Mouse (Mus musculus): ENCODE results near the gene Cenps. TPM values are rescaled to one million over a fixed set of nuclear protein-coding genes. Genes with fewer than 3 reads are reported as not detected.
"Not testable (repeated sequence)": the region's sequence is repeated elsewhere in the genome, so short reads cannot be mapped to it uniquely, and the experiment has no call there.

Cenps gene
- 10 to 100 TPM; 26.1 to 32.4 TPM for total RNA-seq (2021)

DNA sequence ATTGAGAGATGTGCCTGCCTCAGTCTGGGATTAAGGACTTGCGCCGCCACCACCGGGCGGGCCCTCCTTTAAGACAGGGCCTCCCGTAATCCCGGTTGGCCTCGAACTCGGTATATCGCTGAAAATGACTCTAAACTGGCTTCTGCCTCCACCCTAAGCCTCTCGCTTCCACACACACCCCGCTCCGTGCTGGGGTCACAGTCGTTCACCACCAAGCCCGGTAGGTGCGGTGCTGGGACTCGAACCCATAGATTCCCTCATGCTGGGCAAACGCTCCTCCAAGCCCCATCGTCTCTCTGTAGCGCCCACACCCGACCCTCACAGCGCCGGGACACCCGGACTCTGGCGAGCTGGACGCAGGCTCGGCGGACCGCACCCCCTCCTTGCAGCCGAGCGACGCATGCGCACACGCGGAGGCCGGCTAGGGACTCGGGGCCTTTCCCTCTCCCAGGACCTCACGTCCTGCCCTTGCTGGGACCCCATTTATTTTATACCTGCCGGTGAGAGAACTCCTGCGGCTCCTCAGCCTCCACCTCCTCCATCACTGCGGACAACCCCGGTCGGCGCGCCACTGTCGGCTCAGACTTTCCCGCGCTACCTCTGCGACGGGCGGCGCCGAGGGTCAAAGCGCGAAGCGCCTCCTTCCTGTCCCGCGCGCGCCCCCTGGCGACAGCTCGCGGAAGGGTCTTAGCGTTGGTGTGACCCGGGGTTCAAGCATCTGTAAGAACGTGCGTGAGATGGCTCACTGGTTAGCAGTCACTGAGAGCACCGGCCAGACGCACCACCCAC lies at the start of gene Cenps:
Cenps (minus strand) TSS at position 648 of the 789 bp plus-strand sequence.
- intact Hi-C loops (cut with DNase I) = no loop called here
- peak; percentile 78 to 95 for DNase-seq (ENCODE audit: extremely low spot score in 1 of 2, low spot score in 2 of 2)

DNA sequence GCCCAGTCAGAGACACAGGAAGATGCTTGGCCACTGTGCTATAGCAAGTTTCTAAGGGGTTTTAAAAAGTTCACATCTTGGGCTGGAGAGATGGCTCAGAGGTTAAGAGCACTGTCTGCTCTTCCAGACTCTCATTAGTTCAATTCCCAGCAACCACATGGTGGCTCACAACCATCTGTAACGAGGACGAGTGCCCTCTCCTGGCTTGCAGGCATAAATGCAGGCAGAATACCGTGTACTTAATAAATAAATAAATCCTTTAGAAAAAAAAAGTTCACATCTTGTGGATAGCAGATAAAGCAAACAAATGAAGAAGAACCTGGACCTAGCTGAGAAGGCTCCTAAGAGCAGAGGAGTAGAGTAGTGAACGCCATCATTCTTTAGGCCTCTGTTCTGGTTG lies 45.3 kb upstream of the Cenps start:
- intact Hi-C loops (cut with DNase I) = no loop called here

DNA sequence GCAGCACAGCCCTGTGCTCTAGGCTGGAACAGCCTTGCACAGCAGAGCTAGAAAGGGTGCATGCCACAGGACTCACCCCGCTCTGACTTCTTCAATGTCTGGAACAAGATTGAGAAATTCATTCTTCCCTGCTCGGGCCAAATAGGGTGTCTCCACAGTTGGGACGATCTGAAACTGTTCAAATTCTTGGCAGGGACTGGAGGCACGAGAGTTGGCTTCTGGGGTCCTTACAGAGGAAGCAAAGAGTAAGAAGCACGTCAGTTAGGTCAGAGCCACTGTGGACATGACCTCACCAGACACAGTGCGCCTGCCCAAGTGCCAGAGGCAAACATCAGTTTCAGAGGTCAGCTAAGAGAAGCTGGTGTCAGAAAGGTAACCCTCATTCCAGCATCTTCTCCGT lies 44.8 kb upstream of the Cenps start:
- intact Hi-C loops (cut with DNase I) = no loop called here
- no peak for DNase-seq (ENCODE audit: extremely low spot score in 1 of 2, low spot score in 2 of 2)

More for the DNA sequence above, 45.3 kb upstream of the Cenps start:
- DNase-seq (ENCODE audit: extremely low spot score in 1 of 2, low spot score in 2 of 2) = no peak

DNA sequence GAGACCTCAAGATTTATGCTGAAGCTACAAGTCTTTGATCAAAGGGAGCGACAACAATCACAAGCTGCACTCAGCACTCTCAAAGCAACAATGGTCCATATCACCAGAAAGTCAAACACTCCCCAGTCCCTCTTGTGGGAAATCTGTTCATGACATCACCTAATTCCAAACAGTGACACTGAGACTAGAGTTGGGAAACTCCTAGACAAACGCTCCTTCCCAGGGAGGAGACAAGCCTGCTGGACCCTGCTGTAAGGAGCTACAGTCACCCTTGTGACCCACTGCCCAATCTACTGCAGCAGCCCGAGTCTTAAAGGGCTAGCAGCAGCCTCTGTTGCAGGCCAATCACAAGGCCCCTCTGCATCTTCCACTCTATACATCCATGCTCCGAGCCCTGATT lies 42.1 kb upstream of the Cenps start:
- no peak for DNase-seq (ENCODE audit: extremely low spot score in 1 of 2, low spot score in 2 of 2)
- intact Hi-C loops (cut with DNase I) = no loop called here

DNA sequence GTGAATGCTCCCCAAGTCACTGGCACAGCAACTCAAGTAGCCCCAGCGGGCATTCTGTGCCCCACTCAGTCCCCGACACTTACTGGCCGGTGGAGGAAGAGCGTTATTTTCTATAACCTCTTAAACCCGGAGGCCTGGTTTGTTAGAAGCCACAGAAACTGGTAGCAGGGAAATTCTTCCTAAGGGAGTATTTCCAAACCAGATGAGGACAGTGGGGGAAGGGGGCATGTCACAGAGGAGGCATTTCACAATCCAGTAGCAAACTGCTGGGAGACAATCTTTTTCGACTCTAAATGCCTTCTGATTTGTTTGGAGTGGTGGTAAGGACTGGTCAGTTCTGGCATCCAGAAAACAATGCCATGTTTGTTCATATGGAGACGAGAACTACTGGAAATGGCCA lies 41.7 kb upstream of the Cenps start:
- DNase-seq (ENCODE audit: extremely low spot score in 1 of 2, low spot score in 2 of 2) = no peak
- intact Hi-C loops (cut with DNase I) = no loop called here

DNA sequence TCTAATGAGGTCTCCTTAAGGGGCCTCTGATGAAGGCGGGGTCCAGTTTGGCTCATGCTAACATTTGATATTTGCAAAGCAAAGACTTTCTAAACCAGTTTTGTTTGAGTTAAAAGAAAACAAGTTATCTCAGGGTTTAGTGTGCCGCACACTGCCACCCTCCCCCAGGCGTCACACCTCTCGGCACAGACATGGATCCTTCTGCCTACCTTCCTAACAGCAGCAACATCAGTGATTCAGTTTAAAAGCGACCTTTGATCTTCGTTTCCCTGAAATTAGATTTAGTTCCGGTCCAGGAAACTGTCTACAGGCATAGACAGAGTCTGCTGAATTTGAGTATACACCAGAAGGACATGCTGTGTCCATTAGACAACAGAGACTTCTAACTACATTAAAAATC lies 40.9 kb upstream of the Cenps start:
- intact Hi-C loops (cut with DNase I) = no loop called here
- no peak for DNase-seq (ENCODE audit: extremely low spot score in 1 of 2, low spot score in 2 of 2)

DNA sequence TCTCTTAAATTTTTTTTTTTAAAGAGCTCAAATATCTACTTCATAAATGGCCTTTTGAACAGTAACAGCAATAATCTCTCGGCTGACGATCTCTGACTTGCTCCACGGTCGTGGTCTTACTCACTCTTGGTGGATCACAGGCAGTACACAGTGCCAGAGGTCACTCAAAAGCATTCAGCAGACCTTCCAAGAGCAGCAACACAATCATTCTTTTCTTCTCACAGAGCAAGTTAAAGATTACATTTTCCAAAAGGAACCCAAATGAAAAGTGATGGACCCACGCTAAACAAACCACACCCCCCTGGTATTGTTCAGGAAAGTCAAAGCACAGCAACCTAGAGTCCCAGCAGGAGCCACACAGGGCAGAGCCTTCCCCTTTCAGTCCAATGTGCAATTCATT lies 39.6 kb upstream of the Cenps start:
- no peak for DNase-seq (ENCODE audit: extremely low spot score in 1 of 2, low spot score in 2 of 2)
- intact Hi-C loops (cut with DNase I) = no loop called here

DNA sequence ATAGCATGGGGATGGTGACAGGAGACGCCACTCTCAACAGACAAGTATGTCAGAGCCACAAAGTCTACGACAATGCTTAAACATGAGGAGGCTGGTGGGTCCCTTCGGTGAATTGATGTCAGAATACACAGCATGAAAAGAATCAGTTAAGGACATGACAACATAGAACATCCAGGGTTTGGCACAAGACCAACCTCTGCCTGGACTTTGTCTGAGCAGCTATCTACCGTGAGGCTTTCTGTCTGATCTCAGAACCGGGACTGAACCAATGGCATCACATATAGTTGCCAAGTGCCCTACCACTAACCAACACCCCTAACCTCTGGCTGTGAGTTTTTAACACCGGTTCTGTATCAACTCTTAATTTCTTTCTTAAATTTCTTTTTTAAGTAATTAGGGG lies 39.2 kb upstream of the Cenps start:
- intact Hi-C loops (cut with DNase I) = no loop called here
- DNase-seq (ENCODE audit: extremely low spot score in 1 of 2, low spot score in 2 of 2) = no peak

DNA sequence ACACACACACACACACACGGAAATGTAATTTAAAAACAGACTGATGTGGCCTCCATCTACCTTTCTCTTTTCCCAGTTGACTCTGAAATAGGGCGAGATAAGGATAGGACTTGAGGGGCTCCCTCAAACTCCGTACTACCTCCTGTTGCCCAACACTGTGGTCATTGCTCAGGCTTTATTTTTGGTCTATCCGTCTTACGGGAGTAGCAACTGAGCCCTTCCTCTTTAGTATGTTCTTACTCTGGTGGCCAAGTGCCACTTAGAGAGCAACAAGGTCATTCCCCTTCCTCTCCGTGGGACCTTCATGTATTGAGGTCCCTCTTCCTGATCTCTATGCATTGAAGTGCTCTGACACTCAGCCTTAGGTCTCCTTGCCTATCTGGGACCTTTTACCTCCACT lies 36.2 kb upstream of the Cenps start:
- intact Hi-C loops (cut with DNase I) = no loop called here
- DNase-seq (ENCODE audit: extremely low spot score in 1 of 2, low spot score in 2 of 2) = no peak

DNA sequence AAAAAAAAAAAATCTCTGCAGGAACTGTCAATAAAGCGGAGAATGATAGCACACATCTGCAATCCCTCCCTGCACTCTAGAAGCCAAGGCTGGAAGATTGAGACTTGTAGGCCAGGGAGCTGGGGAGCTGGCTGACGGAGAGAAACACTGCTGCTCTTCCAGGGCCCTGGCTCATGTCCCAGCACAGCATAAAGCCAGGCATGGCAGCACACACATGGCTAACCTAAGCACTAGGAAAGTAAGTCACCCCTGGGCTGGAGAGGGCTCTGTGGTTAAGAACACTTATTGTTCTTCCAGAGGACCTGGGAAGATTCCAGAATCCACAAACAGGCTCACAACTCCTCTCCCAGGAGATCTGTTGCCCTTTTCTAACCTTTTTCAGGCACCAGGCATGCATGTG lies 35.2 kb upstream of the Cenps start:
- intact Hi-C loops (cut with DNase I) = no loop called here
- no peak for DNase-seq (ENCODE audit: extremely low spot score in 1 of 2, low spot score in 2 of 2)

DNA sequence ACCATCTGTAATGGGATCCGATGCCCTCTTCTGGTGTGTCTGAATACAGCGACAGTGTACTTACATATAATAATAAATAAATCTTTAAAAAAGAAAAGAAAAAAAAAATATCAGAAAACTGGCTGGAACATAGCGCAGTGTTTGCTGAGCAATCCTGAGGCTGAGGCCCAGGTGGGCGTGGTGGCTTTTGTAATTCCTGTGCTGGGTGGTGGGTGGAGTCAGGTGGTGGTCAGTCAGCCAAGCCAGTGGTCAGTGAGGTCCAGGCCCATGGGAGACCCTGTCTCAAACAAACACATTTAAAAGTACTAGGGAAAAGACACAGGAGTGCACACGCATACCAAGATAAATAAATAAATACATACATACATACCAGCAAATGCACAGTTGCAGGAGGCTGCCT lies 34.7 kb upstream of the Cenps start:
- no peak for DNase-seq (ENCODE audit: extremely low spot score in 1 of 2, low spot score in 2 of 2)
- intact Hi-C loops (cut with DNase I) = no loop called here

DNA sequence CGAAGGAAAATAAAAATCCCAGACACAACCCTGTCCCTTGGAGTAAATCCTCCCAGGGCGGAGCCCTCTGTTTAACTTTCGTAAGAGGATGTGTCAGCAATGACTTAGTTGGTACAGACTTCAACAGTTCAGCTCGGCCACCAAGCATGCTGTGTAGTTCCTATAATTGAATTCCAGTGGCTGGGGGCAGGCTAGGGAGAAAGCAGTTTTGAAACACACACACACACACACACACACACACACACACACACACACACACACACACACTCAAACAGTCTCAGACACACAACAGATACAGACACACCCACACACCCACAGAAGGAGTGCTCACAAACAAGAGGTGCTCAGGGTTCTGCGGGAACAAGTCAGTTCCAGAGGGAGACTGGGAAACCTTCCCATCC lies 34.2 kb upstream of the Cenps start:
- intact Hi-C loops (cut with DNase I) = no loop called here
- DNase-seq (ENCODE audit: extremely low spot score in 1 of 2, low spot score in 2 of 2) = no peak

DNA sequence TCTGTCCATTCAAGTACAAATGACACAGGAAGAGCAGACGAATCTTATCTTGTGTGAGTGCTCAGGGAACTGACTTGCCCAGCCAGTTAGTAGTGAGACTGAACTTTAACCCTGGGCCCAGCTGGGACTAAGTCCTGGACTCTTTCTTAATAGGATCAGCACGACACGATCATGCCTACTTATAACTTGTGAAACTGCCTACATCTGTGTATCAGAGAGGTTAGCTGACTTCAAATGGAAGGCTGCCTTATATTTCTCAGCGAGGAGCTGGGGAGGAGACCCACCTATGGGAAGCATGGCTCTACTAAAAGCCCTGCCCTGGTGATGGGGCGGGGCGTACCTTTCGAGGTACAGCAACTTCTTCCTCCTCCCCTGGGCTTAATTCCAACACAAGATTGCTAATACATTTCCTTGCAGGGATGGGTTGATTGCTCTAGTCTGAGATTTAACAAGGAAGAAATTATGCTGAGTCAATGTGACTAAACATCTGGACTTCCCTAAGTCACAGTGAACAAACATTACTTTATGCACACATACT lies 33.0 kb upstream of the Cenps start:
- no peak for DNase-seq (ENCODE audit: extremely low spot score in 1 of 2, low spot score in 2 of 2)
- intact Hi-C loops (cut with DNase I) = no loop called here

DNA sequence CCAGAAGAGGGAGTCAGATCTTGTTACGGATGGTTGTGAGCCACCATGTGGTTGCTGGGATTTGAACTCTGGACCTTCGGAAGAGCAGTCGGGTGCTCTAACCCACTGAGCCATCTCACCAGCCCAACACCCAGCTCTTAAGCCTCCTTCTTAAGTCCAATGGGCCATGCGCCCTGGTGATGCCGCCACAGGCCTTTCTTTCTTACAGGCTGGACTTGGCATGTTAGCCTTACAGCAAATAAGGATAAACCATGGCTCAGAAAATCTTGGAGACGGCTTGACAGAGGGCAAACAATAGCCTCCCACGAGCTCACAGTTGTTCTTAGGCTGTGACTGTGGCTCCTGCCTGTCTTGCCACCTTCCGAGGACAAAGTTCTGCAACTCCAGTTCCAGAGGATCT lies 32.5 kb upstream of the Cenps start:
- DNase-seq (ENCODE audit: extremely low spot score in 1 of 2, low spot score in 2 of 2); intact Hi-C loops (cut with DNase I): not testable (repeated sequence)

DNA sequence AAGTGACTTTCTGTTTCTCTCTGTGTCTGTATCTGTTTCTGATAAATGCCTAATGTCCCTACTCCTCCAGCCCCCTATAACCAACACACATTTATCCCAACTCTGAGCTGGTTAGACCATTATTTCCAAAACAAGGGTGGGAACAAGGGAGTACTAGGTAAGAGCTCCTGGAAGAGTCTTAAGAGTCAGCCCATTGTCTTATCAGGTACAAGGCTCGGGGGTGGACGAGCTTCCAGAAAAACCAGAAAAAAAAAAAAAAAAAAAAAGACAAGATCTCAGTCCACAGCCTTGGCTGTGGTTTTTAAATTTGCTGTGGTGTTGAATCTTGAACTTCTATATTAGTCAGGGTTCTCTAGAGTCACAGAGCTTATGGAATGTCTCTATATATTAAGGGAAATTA lies 30.6 kb upstream of the Cenps start:
- intact Hi-C loops (cut with DNase I) = no loop called here
- DNase-seq (ENCODE audit: extremely low spot score in 1 of 2, low spot score in 2 of 2) = no peak

DNA sequence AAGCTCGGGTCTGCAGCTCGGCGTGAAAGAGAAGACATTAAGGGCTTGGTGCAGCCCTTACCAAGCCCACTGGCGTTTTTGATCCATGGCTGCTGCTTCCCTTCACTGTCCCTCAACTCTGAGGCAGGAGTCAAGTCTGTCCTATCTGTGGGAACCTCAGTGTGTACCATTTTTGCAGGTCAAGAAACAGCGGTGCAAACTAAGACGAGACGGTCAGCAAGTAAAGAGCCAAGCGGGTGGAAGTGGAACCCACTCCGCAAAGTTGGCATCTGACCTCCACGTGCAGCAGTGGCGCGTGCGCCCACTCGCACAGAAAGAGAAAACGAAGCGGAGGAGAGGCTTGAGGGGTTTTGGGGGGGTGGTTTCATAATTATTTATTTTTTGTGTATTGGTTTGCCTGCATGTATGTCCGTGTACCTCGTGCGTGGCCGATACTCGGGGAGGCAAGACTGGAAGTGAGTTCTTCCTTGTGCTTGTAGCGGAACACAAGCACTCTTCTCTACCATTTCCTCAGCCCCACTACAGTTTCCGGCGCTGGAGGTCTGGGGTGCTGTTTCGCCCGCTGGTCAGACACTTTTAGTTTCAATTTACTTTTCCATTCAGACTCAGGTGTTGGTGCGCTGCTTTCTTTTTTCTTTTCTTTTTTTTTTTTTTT lies 29.7 kb upstream of the Cenps start:
- intact Hi-C loops (cut with DNase I) = no loop called here
- no peak for DNase-seq (ENCODE audit: extremely low spot score in 1 of 2, low spot score in 2 of 2)

DNA sequence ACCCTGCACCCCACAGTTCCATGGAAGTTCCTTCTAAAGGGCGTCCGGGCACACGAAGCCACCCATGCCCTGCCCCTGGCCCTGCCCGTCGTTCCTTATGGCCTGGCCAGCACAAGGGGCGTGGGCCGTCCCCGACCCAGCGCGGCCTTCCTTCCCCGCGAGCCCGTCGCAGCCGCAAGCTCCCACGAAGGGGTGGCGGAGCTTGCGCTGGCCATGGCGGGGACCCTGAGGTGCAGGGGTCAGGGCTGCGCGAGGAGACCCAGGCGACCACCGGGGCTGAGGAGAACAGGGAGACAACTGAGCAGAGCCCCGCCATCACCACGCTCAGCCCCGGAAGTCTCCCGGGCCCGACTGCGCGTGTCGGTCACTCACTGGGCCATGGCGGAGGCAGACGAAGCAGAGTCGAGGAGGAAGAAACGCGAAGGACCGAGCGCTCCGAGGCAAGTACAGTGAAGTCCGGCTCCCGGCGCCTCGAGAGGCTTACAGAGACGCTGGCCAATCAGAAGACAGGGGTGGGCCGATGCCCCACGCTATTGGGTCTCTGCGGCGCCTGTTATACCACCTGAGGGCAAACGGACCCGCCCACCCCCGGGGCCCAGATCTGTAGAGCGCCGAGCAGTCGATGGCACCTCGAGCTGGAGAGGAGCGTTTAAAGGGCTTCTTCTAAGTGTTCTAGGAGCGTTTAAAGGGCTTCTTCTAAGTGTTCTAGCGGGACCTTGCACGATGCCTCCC lies 29.0 kb upstream of the Cenps start, which contains the start of gene Pgd:
Pgd (minus strand) TSS at position 557 of the 732 bp plus-strand sequence.
- peak; percentile 97 to 98 for DNase-seq (ENCODE audit: extremely low spot score in 1 of 2, low spot score in 2 of 2)
- intact Hi-C loops (cut with DNase I) = no loop called here

DNA sequence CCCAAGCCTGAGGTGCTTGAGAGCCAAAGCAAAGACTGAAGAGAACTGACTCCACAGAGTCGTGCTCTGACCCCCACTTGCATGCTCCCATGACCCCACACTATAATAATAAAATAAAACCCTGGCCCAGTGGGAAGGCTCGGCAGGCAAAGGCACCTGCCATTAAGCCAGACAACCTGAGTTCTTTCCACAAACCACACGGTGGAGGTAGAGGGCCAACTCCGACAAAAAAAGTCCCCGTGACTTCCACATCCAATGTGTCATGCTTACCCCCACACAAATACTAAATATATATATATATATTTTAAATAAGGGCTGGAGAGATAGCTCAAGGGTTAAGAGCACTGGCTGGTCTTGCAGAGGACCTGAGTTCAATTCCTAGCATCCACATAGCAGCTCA lies 26.7 kb upstream of the Cenps start:
- DNase-seq (ENCODE audit: extremely low spot score in 1 of 2, low spot score in 2 of 2) = no peak
- intact Hi-C loops (cut with DNase I) = no loop called here

DNA sequence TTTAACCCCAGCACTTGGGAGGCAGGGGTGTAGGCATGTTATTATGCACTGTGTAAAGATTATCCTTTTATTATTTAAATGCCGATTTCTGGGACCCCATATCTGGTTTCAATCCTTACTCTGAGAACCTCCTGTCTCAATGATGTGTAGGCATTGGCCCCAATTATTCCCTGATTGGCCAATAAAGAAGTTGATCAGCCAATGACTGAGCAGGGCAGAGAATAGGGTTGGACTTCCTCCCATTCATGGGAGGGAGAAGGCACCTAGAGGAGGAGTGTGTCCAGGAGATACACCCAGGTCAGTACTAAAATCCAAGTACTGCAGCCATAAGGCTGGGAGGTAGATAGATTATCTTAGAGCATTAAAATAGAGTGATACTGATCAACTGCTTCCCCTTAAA lies 25.8 kb upstream of the Cenps start:
- intact Hi-C loops (cut with DNase I) = no loop called here
- no peak for DNase-seq (ENCODE audit: extremely low spot score in 1 of 2, low spot score in 2 of 2)

DNA sequence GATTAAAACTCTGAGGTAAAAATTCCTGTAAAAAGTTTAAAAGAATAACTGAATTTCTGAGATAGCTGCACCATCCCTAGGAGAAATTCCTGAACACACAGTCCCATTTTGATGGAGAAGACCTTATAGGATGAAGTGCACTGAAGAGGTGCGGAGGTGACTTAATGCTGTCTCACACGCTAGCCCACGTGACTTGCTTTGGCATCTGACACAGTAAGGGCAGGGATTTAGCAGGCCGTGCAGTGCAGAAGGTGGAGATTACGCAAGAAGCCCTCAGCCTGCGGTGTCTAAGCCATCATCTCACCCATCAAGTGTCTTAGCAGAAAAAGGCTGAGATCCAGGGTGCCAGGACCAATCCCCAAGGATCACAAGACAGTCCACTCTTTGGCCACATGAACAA lies 23.7 kb upstream of the Cenps start:
- intact Hi-C loops (cut with DNase I) = no loop called here

More for the DNA sequence above, 23.7 kb upstream of the Cenps start:
- DNase-seq (ENCODE audit: extremely low spot score in 1 of 2, low spot score in 2 of 2) = no peak
